Mouse (Mus musculus): ENCODE measurements around the gene Rinl. TPM values are rescaled to one million over a fixed set of nuclear protein-coding genes. Genes with fewer than 3 reads are reported as not detected.
A peak's percentile ranks its signal among the peaks of the same experiment; 100 is the strongest.

Gene Rinl
- total RNA-seq, 2 experiments from 2014 or later, result 2.6 to 3.2 TPM

- DNase-seq (ENCODE audit: low spot score in 2 of 2), result peak; percentile 83 to 89
Measured at GRCm38 (mm10) chr7:28780067-28780658, 8.6 kb upstream of the Rinl start.

GRCm38 (mm10) chr7:28780857-28781256 lies 7.9 kb upstream of the Rinl start:
- no peak for DNase-seq (ENCODE audit: low spot score in 2 of 2)

- DNase-seq (ENCODE audit: low spot score in 2 of 2), result no peak
Measured at GRCm38 (mm10) chr7:28781261-28781663, 7.5 kb upstream of the Rinl start.

- DNase-seq (ENCODE audit: low spot score in 2 of 2), result no peak
Measured at GRCm38 (mm10) chr7:28785161-28785560, 3.6 kb upstream of the Rinl start.

- DNase-seq (ENCODE audit: low spot score in 2 of 2), result no peak
Measured at GRCm38 (mm10) chr7:28787884-28788283, 885 bp upstream of the Rinl start.

GRCm38 (mm10) chr7:28789235-28789634 lies 466 bp downstream of the Rinl start:
- no peak for DNase-seq (ENCODE audit: low spot score in 2 of 2)

- DNase-seq (ENCODE audit: low spot score in 2 of 2), result no peak
Measured at GRCm38 (mm10) chr7:28790066-28790806, 1.5 kb downstream of the Rinl start.

GRCm38 (mm10) chr7:28791706-28792105 lies 2.9 kb downstream of the Rinl start:
- no peak for DNase-seq (ENCODE audit: low spot score in 2 of 2)

- no peak for DNase-seq (ENCODE audit: low spot score in 2 of 2)
Measured at GRCm38 (mm10) chr7:28792391-28793185, 3.8 kb downstream of the Rinl start.

- no peak for DNase-seq (ENCODE audit: low spot score in 2 of 2)
Measured at GRCm38 (mm10) chr7:28793834-28794233, 5.1 kb downstream of the Rinl start.

- no peak for DNase-seq (ENCODE audit: low spot score in 2 of 2)
Measured at GRCm38 (mm10) chr7:28794496-28794895, 5.7 kb downstream of the Rinl start.

- no peak for DNase-seq (ENCODE audit: low spot score in 2 of 2)
Measured at GRCm38 (mm10) chr7:28795832-28796231, 7.1 kb downstream of the Rinl start.

GRCm38 (mm10) chr7:28796562-28796975 lies 7.8 kb downstream of the Rinl start:
- peak; percentile 88 to 90 for DNase-seq (ENCODE audit: low spot score in 2 of 2)

GRCm38 (mm10) chr7:28799994-28800393 lies 11.2 kb downstream of the Rinl start:
- DNase-seq (ENCODE audit: low spot score in 2 of 2), result no peak

- no peak for DNase-seq (ENCODE audit: low spot score in 2 of 2)
Measured at GRCm38 (mm10) chr7:28801451-28801850, 12.7 kb downstream of the Rinl start.

GRCm38 (mm10) chr7:28801901-28802670 lies 13.3 kb downstream of the Rinl start:
- no peak for DNase-seq (ENCODE audit: low spot score in 2 of 2)

GRCm38 (mm10) chr7:28802846-28803588 lies 14.2 kb downstream of the Rinl start:
- DNase-seq (ENCODE audit: low spot score in 2 of 2), result no peak

- DNase-seq (ENCODE audit: low spot score in 2 of 2), result no peak
Measured at GRCm38 (mm10) chr7:28803756-28804155, 15.0 kb downstream of the Rinl start.

GRCm38 (mm10) chr7:28806869-28807268 lies 18.1 kb downstream of the Rinl start:
- DNase-seq (ENCODE audit: low spot score in 2 of 2), result no peak

- DNase-seq (ENCODE audit: low spot score in 2 of 2), result peak in 1 of 2 experiments; percentile 51
Measured at GRCm38 (mm10) chr7:28807641-28808220, 19.0 kb downstream of the Rinl start.

Data from adrenal gland, adult 18-20 months (tissue).